Mouse (Mus musculus) embryonic facial prominence, embryonic 12.5 days (tissue): ENCODE results near the gene Galnt18. TPM values are rescaled to one million over a fixed set of nuclear protein-coding genes. Genes with fewer than 3 reads are reported as not detected.

Experiments used
- ATAC-seq: fragments of 200-750 bp; cut with Nextera tagmentation; 2 replicates; pipeline ENCODE4 v1.8.0; 2017; ENCODE audit not compliant: insufficient number of reproducible peaks, insufficient read depth, low FRiP score, low TSS enrichment
- H3K27ac ChIP-seq: fragments of 300-500 bp; sonication (generic); 2 replicates; pipeline ENCODE4 v1.5.1; 2016; ENCODE audit warnings: mild to moderate bottlenecking
- H3K27me3 ChIP-seq: fragments of 300-500 bp; sonication (generic); 2 replicates; pipeline ENCODE4 v1.6.1; 2016; ENCODE audit warnings: mild to moderate bottlenecking, moderate library complexity
- H3K36me3 ChIP-seq: fragments of 300-500 bp; sonication (generic); 2 replicates; pipeline ENCODE4 v1.6.1; 2016; ENCODE audit warnings: mild to moderate bottlenecking
- H3K4me1 ChIP-seq: fragments of 300-500 bp; sonication (generic); 2 replicates; pipeline ENCODE4 v1.6.1; 2016
- H3K4me2 ChIP-seq: fragments of 300-500 bp; sonication (generic); replicated peaks from 2 replicates; pipeline ENCODE4 v1.6.1; 2016; ENCODE audit warnings: mild to moderate bottlenecking, moderate library complexity
- H3K4me3 ChIP-seq: fragments of 300-500 bp; sonication (generic); 2 replicates; pipeline ENCODE4 v1.5.1; 2016; ENCODE audit warnings: mild to moderate bottlenecking
- H3K9ac ChIP-seq: fragments of 300-500 bp; sonication (generic); 2 replicates; pipeline ENCODE4 v1.6.1; 2016; ENCODE audit warnings: mild to moderate bottlenecking, moderate library complexity
- H3K9me3 ChIP-seq: fragments of 300-500 bp; sonication (generic); 2 replicates; pipeline ENCODE4 v1.6.1; 2016; ENCODE audit warnings: mild to moderate bottlenecking, moderate library complexity
- WGBS: fragments of 180-500 bp; shearing (Covaris S2); methylation state at CpG from one replicate; pipeline ENCODE4 v1.1.7; 2016; 5-methylcytosine and 5-hydroxymethylcytosine counted together
- polyA plus RNA-seq: library from polyadenylated mRNA; unstranded; fragments of >200 nt; fragmentation: Nextera tagmentation; extraction: Ambion mirVana; gene quantifications from 2 replicates; pipeline ENCODE4 v1.2.1, GENCODE M21; 2016

Galnt18 gene
- polyA plus RNA-seq, 1 experiment from 2014 or later = 12.6 TPM

- Histone ChIP-seq H3K9ac (no peak overlapping the region), H3K4me2 (no peak overlapping the region), H3K27me3 (no peaks in the 10 kb centered on the region), H3K9me3 (no peaks in the 10 kb centered on the region), H3K4me1 (no peaks in the 10 kb centered on the region), H3K4me3 (no peak overlapping the region), H3K36me3 (no peaks in the 10 kb centered on the region), H3K27ac (no peak overlapping the region)
- 87% methylated on average over 6 of the region's 6 CpGs for WGBS
- no peak for ATAC-seq
These were observed 68.5 kb downstream of the Galnt18 start for GRCm38 (mm10) chr7:111711045-111711808.

DNA sequence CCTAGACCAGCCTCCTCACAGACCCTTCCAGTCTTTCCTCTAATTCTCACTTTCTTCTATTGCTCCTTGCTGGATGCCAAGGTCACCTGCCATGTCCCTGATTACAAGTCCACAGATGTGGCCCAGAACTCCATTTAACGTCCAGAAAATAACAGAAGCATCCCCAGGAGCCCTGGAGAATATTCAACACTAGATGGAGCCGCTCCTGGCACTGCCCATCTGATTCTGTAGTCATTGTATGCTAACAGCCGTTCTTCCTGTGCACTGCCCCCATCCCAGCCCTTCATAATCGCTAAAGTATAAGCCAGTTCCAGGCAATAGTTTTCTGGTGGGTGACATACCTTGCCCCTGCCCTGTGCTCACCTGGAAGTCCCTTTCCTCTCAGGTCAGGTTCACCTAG lies 69.5 kb downstream of the Galnt18 start:
- H3K9ac ChIP-seq = no peak overlapping the region
- H3K36me3 ChIP-seq = no peaks in the 10 kb centered on the region
- no peak overlapping the region for H3K4me3 ChIP-seq
- H3K9me3 ChIP-seq = no peaks in the 10 kb centered on the region
- no peak overlapping the region for H3K4me2 ChIP-seq
- ATAC-seq = no peak
- H3K27me3 ChIP-seq = no peaks in the 10 kb centered on the region
- no peaks in the 10 kb centered on the region for H3K4me1 ChIP-seq
- H3K27ac ChIP-seq = no peak overlapping the region
- WGBS = 51% methylated on average over 4 of the region's 4 CpGs

DNA sequence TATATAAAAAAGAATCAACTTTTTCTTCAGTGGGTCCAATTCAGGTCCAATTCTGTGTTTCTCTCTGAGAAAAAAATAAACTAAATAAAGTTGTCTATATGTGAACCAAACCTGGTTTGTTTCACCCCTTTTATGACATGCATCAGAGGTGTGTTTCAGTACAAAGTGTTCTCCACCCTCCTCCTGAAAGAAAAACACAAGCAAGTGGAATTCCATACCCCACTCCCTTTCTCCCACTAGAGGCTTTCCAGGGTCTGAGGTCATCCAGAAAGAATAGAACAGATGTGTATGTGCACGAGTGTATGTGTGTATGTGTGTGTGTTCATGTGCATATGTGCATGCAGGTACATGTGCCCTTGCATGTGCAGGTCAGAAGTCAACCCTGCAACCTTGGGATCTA lies 71.2 kb downstream of the Galnt18 start:
- 47% methylated on average over 1 of the region's 1 CpGs for WGBS
- Histone ChIP-seq H3K9ac (no peak overlapping the region), H3K4me1 (no peaks in the 10 kb centered on the region)

DNA sequence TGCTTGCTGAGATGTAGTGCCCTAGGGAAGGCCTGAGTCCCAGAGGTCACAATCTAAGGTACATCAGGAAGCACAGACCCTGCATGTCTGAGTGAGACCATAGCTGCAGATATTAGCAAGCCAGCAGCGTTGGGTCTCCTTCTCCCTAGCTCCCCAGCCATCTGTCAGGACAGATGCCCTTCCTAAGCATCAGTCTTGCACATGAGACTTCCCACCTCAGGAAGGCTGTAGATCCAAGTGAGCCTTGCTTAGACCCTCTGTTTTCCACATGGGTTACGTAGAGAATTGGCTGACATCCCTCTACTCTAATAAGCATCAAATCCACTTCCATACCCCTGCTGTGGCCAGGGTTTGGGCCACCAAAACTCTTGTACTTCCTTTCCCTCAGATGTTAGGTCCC lies 76.8 kb downstream of the Galnt18 start:
- Histone ChIP-seq H3K4me1 (no peaks in the 10 kb centered on the region), H3K27ac (no peak overlapping the region), H3K4me3 (no peak overlapping the region), H3K4me2 (no peak overlapping the region), H3K9ac (no peak overlapping the region), H3K27me3 (no peaks in the 10 kb centered on the region), H3K36me3 (no peaks in the 10 kb centered on the region), H3K9me3 (no peaks in the 10 kb centered on the region)
- no peak for ATAC-seq
- WGBS = 88% methylated on average over 2 of the region's 2 CpGs

More for the DNA sequence above, 71.2 kb downstream of the Galnt18 start:
- Histone ChIP-seq H3K4me2 (no peak overlapping the region), H3K36me3 (no peaks in the 10 kb centered on the region), H3K4me3 (no peak overlapping the region), H3K9me3 (no peaks in the 10 kb centered on the region), H3K27ac (no peak overlapping the region), H3K27me3 (no peaks in the 10 kb centered on the region)
- ATAC-seq = no peak

- Histone ChIP-seq H3K9ac (no peak overlapping the region), H3K27me3 (no peaks in the 10 kb centered on the region), H3K36me3 (no peaks in the 10 kb centered on the region), H3K4me3 (no peak overlapping the region), H3K27ac (no peak overlapping the region), H3K4me1 (no peaks in the 10 kb centered on the region), H3K4me2 (no peak overlapping the region), H3K9me3 (no peaks in the 10 kb centered on the region)
- no peak for ATAC-seq
These were observed 78.0 kb downstream of the Galnt18 start for GRCm38 (mm10) chr7:111701788-111702187.

GRCm38 (mm10) chr7:111699446-111699845 lies 80.3 kb downstream of the Galnt18 start:
- Histone ChIP-seq H3K9ac (no peak overlapping the region), H3K36me3 (no peaks in the 10 kb centered on the region), H3K9me3 (no peaks in the 10 kb centered on the region), H3K27me3 (no peaks in the 10 kb centered on the region), H3K4me2 (no peak overlapping the region), H3K4me1 (no peaks in the 10 kb centered on the region), H3K4me3 (no peak overlapping the region), H3K27ac (no peak overlapping the region)
- ATAC-seq = no peak
- 65% methylated on average over 3 of the region's 3 CpGs for WGBS

GRCm38 (mm10) chr7:111696226-111696625 lies 83.6 kb downstream of the Galnt18 start:
- no peak overlapping the region for H3K4me2 ChIP-seq
- no peak for ATAC-seq
- H3K9ac ChIP-seq = no peak overlapping the region
- H3K4me1 ChIP-seq = no peaks in the 10 kb centered on the region
- no peaks in the 10 kb centered on the region for H3K9me3 ChIP-seq
- H3K4me3 ChIP-seq = no peak overlapping the region
- no peak overlapping the region for H3K27ac ChIP-seq
- no peaks in the 10 kb centered on the region for H3K27me3 ChIP-seq
- H3K36me3 ChIP-seq = no peaks in the 10 kb centered on the region

DNA sequence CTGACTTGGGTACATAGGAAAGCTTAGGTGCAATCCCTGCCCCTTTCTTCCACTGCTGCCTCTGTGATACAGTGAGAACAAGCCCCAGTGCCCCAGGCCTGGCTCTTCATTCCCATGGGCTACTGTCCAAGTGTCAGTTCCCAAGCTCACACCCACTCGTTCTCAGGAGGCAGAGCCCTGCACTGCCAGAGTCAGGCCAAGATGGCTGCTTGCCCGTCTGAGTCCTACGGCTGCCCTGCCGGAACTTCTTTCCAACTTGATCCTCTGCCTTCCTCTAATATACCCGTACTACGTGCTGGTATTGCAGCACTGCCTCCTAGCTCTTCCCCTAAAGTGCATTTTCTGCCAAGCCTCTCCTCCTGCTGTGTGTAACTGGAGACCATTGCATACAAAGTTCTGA lies 85.5 kb downstream of the Galnt18 start:
- no peaks in the 10 kb centered on the region for H3K9me3 ChIP-seq
- H3K4me2 ChIP-seq = no peak overlapping the region
- H3K27me3 ChIP-seq = no peaks in the 10 kb centered on the region
- H3K27ac ChIP-seq = no peak overlapping the region
- no peak for ATAC-seq
- WGBS = 71% methylated on average over 6 of the region's 6 CpGs
- no peak overlapping the region for H3K9ac ChIP-seq
- no peaks in the 10 kb centered on the region for H3K36me3 ChIP-seq
- H3K4me3 ChIP-seq = no peak overlapping the region
- no peaks in the 10 kb centered on the region for H3K4me1 ChIP-seq

- Histone ChIP-seq H3K9me3 (no peaks in the 10 kb centered on the region), H3K27ac (no peak overlapping the region), H3K36me3 (no peaks in the 10 kb centered on the region), H3K4me2 (no peak overlapping the region), H3K9ac (no peak overlapping the region), H3K27me3 (no peaks in the 10 kb centered on the region), H3K4me3 (no peak overlapping the region), H3K4me1 (no peaks in the 10 kb centered on the region)
- WGBS = 84% methylated on average over 9 of the region's 9 CpGs
- ATAC-seq = no peak
These were observed 87.0 kb downstream of the Galnt18 start for GRCm38 (mm10) chr7:111692641-111693261.

DNA sequence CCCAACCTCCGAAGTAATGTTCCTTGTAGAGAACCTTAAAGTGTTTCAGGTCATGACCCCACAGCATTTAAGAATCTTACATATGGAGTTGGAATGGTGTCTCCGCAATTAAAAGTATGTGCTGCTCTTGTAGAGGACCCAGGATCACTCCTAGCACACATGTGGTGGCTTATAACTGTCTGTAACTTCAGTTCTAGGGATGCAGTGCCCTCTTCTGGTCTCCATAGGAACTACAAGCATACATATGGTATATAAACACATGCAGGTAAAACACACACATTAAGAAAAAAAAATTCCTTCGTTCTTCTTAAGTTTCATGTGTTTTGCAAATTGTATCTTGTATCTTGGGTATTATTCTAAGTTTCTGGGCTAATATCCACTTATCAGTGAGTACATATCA lies 99.7 kb downstream of the Galnt18 start:
- H3K27me3 ChIP-seq = no peaks in the 10 kb centered on the region
- ATAC-seq = no peak
- 90% methylated on average over 3 of the region's 3 CpGs for WGBS
- H3K9ac ChIP-seq = no peak overlapping the region
- no peaks in the 10 kb centered on the region for H3K4me1 ChIP-seq
- no peak overlapping the region for H3K27ac ChIP-seq
- no peak overlapping the region for H3K4me2 ChIP-seq
- H3K4me3 ChIP-seq = no peak overlapping the region
- no peaks in the 10 kb centered on the region for H3K9me3 ChIP-seq
- H3K36me3 ChIP-seq = no peaks in the 10 kb centered on the region

DNA sequence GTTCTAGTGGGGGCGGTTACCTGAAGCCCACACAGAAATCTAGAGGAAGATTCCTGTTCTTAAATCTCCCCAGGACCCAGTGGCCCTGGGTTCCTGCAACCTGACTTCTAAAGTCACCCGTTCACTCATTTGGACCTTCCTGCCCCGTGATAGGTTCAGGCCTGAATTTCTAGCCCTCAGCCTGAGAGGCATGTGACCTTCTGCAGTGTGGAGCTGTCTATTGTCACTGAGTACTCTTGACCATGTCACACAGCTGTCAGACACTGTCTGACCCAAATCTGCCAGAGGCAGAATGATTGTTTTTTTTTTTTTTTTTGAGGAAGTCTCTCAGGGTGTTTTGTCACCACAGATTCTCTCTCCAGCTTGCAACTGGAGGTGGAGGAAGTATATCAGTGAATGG lies 103.3 kb downstream of the Galnt18 start:
- H3K4me1 ChIP-seq = no peaks in the 10 kb centered on the region
- WGBS = 71% methylated on average over 3 of the region's 3 CpGs
- H3K4me3 ChIP-seq = no peak overlapping the region
- no peaks in the 10 kb centered on the region for H3K9me3 ChIP-seq
- H3K27ac ChIP-seq = no peak overlapping the region
- H3K36me3 ChIP-seq = no peaks in the 10 kb centered on the region
- H3K9ac ChIP-seq = no peak overlapping the region
- no peaks in the 10 kb centered on the region for H3K27me3 ChIP-seq
- ATAC-seq = no peak
- no peak overlapping the region for H3K4me2 ChIP-seq

- H3K4me1 ChIP-seq = no peaks in the 10 kb centered on the region
- WGBS = 55% methylated on average over 4 of the region's 4 CpGs
- H3K9me3 ChIP-seq = no peaks in the 10 kb centered on the region
- ATAC-seq = no peak
- no peak overlapping the region for H3K4me2 ChIP-seq
- no peak overlapping the region for H3K27ac ChIP-seq
- H3K36me3 ChIP-seq = no peaks in the 10 kb centered on the region
- H3K4me3 ChIP-seq = no peak overlapping the region
- H3K9ac ChIP-seq = no peak overlapping the region; the same call in 1 of the 2 replicates
- no peaks in the 10 kb centered on the region for H3K27me3 ChIP-seq
These were observed 107.3 kb downstream of the Galnt18 start for GRCm38 (mm10) chr7:111672467-111672866.
